8 mouse cellular contexts compared by ENCODE assay signal in the genomic region with DNA sequence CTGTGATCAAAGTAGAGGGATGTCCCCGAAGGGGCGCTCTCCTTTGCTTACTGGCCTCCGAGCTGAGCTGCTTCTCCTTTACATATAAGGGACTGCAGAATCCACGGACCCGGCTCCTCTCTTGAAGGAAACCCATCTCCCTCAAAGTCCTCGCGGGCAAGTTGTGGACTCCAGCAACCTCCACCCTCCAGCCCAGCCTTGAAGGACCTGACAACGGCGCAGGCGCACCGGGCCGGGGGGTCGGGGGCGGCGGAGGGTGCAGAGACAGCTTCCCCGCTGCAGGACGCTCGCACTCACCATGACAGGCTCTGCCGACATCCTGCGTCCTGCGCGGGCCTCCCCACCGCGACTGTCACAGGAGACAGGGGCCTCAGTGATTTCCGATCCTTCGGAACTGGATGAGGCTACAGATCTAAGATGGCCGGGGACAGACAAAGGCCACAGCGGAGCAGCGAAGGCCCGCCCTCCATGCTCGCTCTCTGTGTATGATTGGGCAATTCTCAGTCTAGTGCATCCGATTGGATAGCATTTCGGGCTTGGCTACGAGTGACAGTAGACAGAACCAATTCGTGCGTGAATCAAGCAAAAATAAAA. TPM values are rescaled to one million over a fixed set of nuclear protein-coding genes. Genes with fewer than 3 reads are reported as not detected.
DNase-seq lines count a peak whose midpoint lies in the region; ATAC-seq and TF ChIP-seq lines count a peak whose summit lies in the region.

A gene (minus strand): TSS at position 440 of the 594 bp plus-strand sequence.

- H3K36me3 ChIP-seq in CH12.LX (replicated peaks in 1 of 2; ENCODE audit: control insufficient read depth in 1 of 2, insufficient read depth in 1 of 2, low read length in 1 of 2): peaks cover 10 to 16% of the 10 kb centered on the region in 2 experiments
- H3K36me3 ChIP-seq in forebrain, embryonic 11.5 days (ENCODE audit: control insufficient read depth, insufficient read depth, low read length): no peaks in the 10 kb centered on the region; the same call in 1 of the 2 replicates
- peaks cover 9% of the 10 kb centered on the region for H3K36me3 ChIP-seq in heart, embryonic 16.5 days (ENCODE audit: control insufficient read depth, insufficient read depth)
- peaks cover 10% of the 10 kb centered on the region for H3K36me3 ChIP-seq in liver, embryonic 15.5 days (replicated peaks)
- H3K36me3 ChIP-seq in neural tube, embryonic 12.5 days: peaks cover 16% of the 10 kb centered on the region

- H3K79me2 ChIP-seq in CH12.LX (replicated peaks; ENCODE audit: control insufficient read depth, extremely low read depth, insufficient read depth, poor library complexity, severe bottlenecking): 0 out of 2 replicates have a peak, but pooled peaks cover 2% of the 10 kb centered on the region

- peak in 1 of 2 experiments; percentile 7; a peak in 1 of 4 replicates for TF ChIP-seq CTCF in CH12.LX (conservative IDR thresholded peaks at IDR 0.05 in 1 of 2, IDR thresholded peaks at IDR 0.05 in 1 of 2; ENCODE audit: low read depth in 2 of 2, low read length in 2 of 2)

- DNase-seq in CH12.LX (ENCODE audit: extremely low read depth): peak; percentile 95
- peak; percentile 90 for DNase-seq in c-Kit-positive CD71-positive TER-119-negative erythroid progenitor cells, embryonic 14.5 days (ENCODE audit: low read depth)
- DNase-seq in forebrain, embryonic 11.5 days (ENCODE audit: low spot score): peak; percentile 93
- peak; percentile 93 to 96 for DNase-seq in kidney, postnatal 36 days
- peak; percentile 98 for DNase-seq in telencephalon, adult 2 months (ENCODE audit: low read depth, low spot score)

- peak; percentile 55; the same call in 1 of the 2 replicates for TF ChIP-seq POLR2A in CH12.LX (IDR thresholded peaks at IDR 0.05; ENCODE audit: low read depth, low read length)

- TF ChIP-seq RAD21 in CH12.LX (IDR thresholded peaks at IDR 0.05; ENCODE audit: low read depth, low read length): no peak

- H3K4me3 ChIP-seq in CH12.LX (replicated peaks in 1 of 3; ENCODE audit: low read depth in 2 of 3, low read length in 2 of 3, poor library complexity in 1 of 3): peak within 1 kb of the TSS; percentile 62 to 89 (median 69)
- peak within 1 kb of the TSS; percentile 68 for H3K4me3 ChIP-seq in forebrain, embryonic 11.5 days (ENCODE audit: low read depth, low read length)
- H3K4me3 ChIP-seq in heart, embryonic 16.5 days (ENCODE audit: low read length): peak within 1 kb of the TSS; percentile 70
- peak within 1 kb of the TSS; percentile 73 for H3K4me3 ChIP-seq in liver, embryonic 15.5 days (replicated peaks)
- peak within 1 kb of the TSS; percentile 70 for H3K4me3 ChIP-seq in neural tube, embryonic 12.5 days

- H3K9ac ChIP-seq in CH12.LX (ENCODE audit: insufficient read depth, low read depth): peak within 1 kb of the TSS; percentile 92
- H3K9ac ChIP-seq in forebrain, embryonic 11.5 days (ENCODE audit: low read length): peak within 1 kb of the TSS; percentile 93
- H3K9ac ChIP-seq in heart, embryonic 16.5 days (ENCODE audit: low read length): peak within 1 kb of the TSS; percentile 95
- H3K9ac ChIP-seq in liver, embryonic 15.5 days: peak within 1 kb of the TSS; percentile 71
- peak within 1 kb of the TSS; percentile 95 for H3K9ac ChIP-seq in neural tube, embryonic 12.5 days

- peak; percentile 100 for ATAC-seq in forebrain, embryonic 11.5 days (replicated peaks; ENCODE audit: low FRiP score)
- peak; percentile 100 for ATAC-seq in heart, embryonic 16.5 days (replicated peaks; ENCODE audit: extremely low read depth, insufficient read depth, low FRiP score)
- ATAC-seq in liver, embryonic 15.5 days (ENCODE audit: insufficient read depth): peak; percentile 100
- peak; percentile 100 for ATAC-seq in neural tube, embryonic 12.5 days (ENCODE audit: low FRiP score, low read depth)

- H3K4me1 ChIP-seq in CH12.LX (ENCODE audit: control insufficient read depth in 1 of 2, insufficient read depth in 2 of 2): peaks cover 0 to 13% of the 10 kb centered on the region in 2 experiments; a peak in 2 of 4 replicates
- H3K4me1 ChIP-seq in forebrain, embryonic 11.5 days (replicated peaks; ENCODE audit: control insufficient read depth, insufficient read depth, low read length): no peaks in the 10 kb centered on the region
- H3K4me1 ChIP-seq in heart, embryonic 16.5 days (ENCODE audit: control insufficient read depth, insufficient read depth, low read length): peaks cover 8% of the 10 kb centered on the region
- H3K4me1 ChIP-seq in liver, embryonic 15.5 days (replicated peaks): peaks cover 7% of the 10 kb centered on the region
- H3K4me1 ChIP-seq in neural tube, embryonic 12.5 days: peaks cover 16% of the 10 kb centered on the region

- H3K4me2 ChIP-seq in CH12.LX (ENCODE audit: insufficient read depth, low read depth, poor library complexity, severe bottlenecking): peak within 1 kb of the TSS; percentile 78
- peak within 1 kb of the TSS; percentile 53 for H3K4me2 ChIP-seq in forebrain, embryonic 11.5 days (ENCODE audit: low read depth, low read length, severe bottlenecking)
- H3K4me2 ChIP-seq in heart, embryonic 16.5 days (ENCODE audit: low read depth, low read length): peak within 1 kb of the TSS; percentile 65
- peak within 1 kb of the TSS; percentile 71 for H3K4me2 ChIP-seq in liver, embryonic 15.5 days
- H3K4me2 ChIP-seq in neural tube, embryonic 12.5 days (replicated peaks): peak within 1 kb of the TSS; percentile 59

- H3K27ac ChIP-seq in CH12.LX (ENCODE audit: insufficient read depth, low read depth): peak within 1 kb of the TSS; percentile 53
- peak within 1 kb of the TSS; percentile 88 for H3K27ac ChIP-seq in forebrain, embryonic 11.5 days (ENCODE audit: low read depth, low read length)
- peak within 1 kb of the TSS; percentile 97 for H3K27ac ChIP-seq in heart, embryonic 16.5 days (ENCODE audit: low read length)
- H3K27ac ChIP-seq in liver, embryonic 15.5 days (replicated peaks): peak within 1 kb of the TSS; percentile 74
- peak within 1 kb of the TSS; percentile 98 for H3K27ac ChIP-seq in neural tube, embryonic 12.5 days

- TF ChIP-seq EP300 in CH12.LX (IDR thresholded peaks at IDR 0.05; ENCODE audit: low read length): no peak

- 0% methylated on average over 36 of the region's 36 CpGs for WGBS in forebrain, embryonic 11.5 days
- WGBS in heart, embryonic 16.5 days: under 1% methylated on average over 36 of the region's 36 CpGs
- under 1% methylated on average over 36 of the region's 36 CpGs for WGBS in liver, embryonic 15.5 days (ENCODE audit: insufficient replicate concordance)
- WGBS in neural tube, embryonic 12.5 days: under 1% methylated on average over 36 of the region's 36 CpGs

- peaks cover 10% of the 10 kb centered on the region for H3K27me3 ChIP-seq in CH12.LX (replicated peaks)
- no peaks in the 10 kb centered on the region for H3K27me3 ChIP-seq in forebrain, embryonic 11.5 days (ENCODE audit: control insufficient read depth, insufficient read depth, low read length)
- no peaks in the 10 kb centered on the region for H3K27me3 ChIP-seq in heart, embryonic 16.5 days (ENCODE audit: control insufficient read depth, insufficient read depth, low read length)
- H3K27me3 ChIP-seq in liver, embryonic 15.5 days: 0 out of 2 replicates have a peak, but pooled peaks cover 3% of the 10 kb centered on the region
- no peaks in the 10 kb centered on the region for H3K27me3 ChIP-seq in neural tube, embryonic 12.5 days (replicated peaks)

- in situ Hi-C loops in CH12.LX (cut with MboI; ENCODE audit: low pct_ligation_motif_present, low pct_unique_long_range_greater_than_20kb, low sequenced_read_pairs): no loop called here

- H3K9me3 ChIP-seq in CH12.LX (replicated peaks; ENCODE audit: low read length): no peaks in the 10 kb centered on the region
- H3K9me3 ChIP-seq in forebrain, embryonic 11.5 days (ENCODE audit: control insufficient read depth, low read length): no peaks in the 10 kb centered on the region
- H3K9me3 ChIP-seq in heart, embryonic 16.5 days (replicated peaks; ENCODE audit: control insufficient read depth, low read length): no peaks in the 10 kb centered on the region
- no peaks in the 10 kb centered on the region for H3K9me3 ChIP-seq in liver, embryonic 15.5 days (replicated peaks)
- no peaks in the 10 kb centered on the region for H3K9me3 ChIP-seq in neural tube, embryonic 12.5 days

- dilution Hi-C loops in CH12.LX (cut with MboI; ENCODE audit: extremely low pct_ligation_motif_present, extremely low pct_unique_long_range_greater_than_20kb, low sequenced_read_pairs): no loop called here

TF ChIP-seq in CH12.LX, 34 proteins besides CTCF, POLR2A, EP300 and RAD21:
- TF ChIP-seq TCF12 (IDR thresholded peaks at IDR 0.05; ENCODE audit: low read depth, low read length) (peak; percentile 32; the same call in 1 of the 2 replicates), MAFK (IDR thresholded peaks at IDR 0.05; ENCODE audit: insufficient replicate concordance, low read length) (no peak), SIN3A (IDR thresholded peaks at IDR 0.05; ENCODE audit: low read length) (peak; percentile 36; the same call in 1 of the 2 replicates), MXI1 (IDR thresholded peaks at IDR 0.05; ENCODE audit: low read depth, low read length) (no peak), MAX (IDR thresholded peaks at IDR 0.05; ENCODE audit: low read length) (no peak), NELFE (IDR thresholded peaks at IDR 0.05; ENCODE audit: low read depth, low read length) (peak; percentile 46), NRF1 (IDR thresholded peaks at IDR 0.05; ENCODE audit: low read depth, low read length) (peak; percentile 74), CHD2 (IDR thresholded peaks at IDR 0.05; ENCODE audit: low read length) (peak; percentile 92), TBP (conservative IDR thresholded peaks at IDR 0.05; ENCODE audit: low read depth, low read length) (peak; percentile 64; the same call in 1 of the 2 replicates)
TF ChIP-seq in CH12.LX: peak in this region for 6.

RNA-seq across cellular contexts. Expression of the gene that starts here (rescaled TPM):
- total RNA-seq in CH12.LX (2012; rRNA removed): 3.5 TPM in 2 replicates
- 3.0 and 3.8 TPM in 2 replicates for total RNA-seq in CH12.LX (2014; rRNA removed)
- polyA plus RNA-seq in CH12.LX (2012; ENCODE audit: insufficient read length, low read depth): 2.2 and 2.3 TPM in 2 replicates
- 34.3 and 36.4 TPM in 2 replicates for polyA plus RNA-seq in forebrain, embryonic 11.5 days (2014; fragmentation: Nextera tagmentation; extraction: Ambion mirVana)
- polyA plus RNA-seq in heart, embryonic 16.5 days (2015; fragmentation: Nextera tagmentation; extraction: Ambion mirVana): 16.8 and 17.5 TPM in 2 replicates
- polyA plus RNA-seq in liver, embryonic 15.5 days (2015; fragmentation: Nextera tagmentation; extraction: Ambion mirVana): 2.8 and 3.5 TPM in 2 replicates
- 44.8 and 45.3 TPM in 2 replicates for polyA plus RNA-seq in neural tube, embryonic 12.5 days (2016; fragmentation: Nextera tagmentation; extraction: Ambion mirVana)

Comparison
In these comparisons a context has a peak if more than half of its experiments do, and no peak if none do; other contexts are left out.
1. Peak in every context shown above with its lines: DNase-seq, ATAC-seq, H3K4me3 ChIP-seq and H3K27ac ChIP-seq.